Mouse (Mus musculus): ENCODE measurements around the gene Def6.

- TF ChIP-seq MAFK (IDR thresholded peaks at IDR 0.05; ENCODE audit: insufficient read depth, low read depth, low read length) (no peak), HCFC1 (IDR thresholded peaks at IDR 0.05; ENCODE audit: borderline replicate concordance, insufficient read depth, low read length) (no peak), ZNF384 (IDR thresholded peaks at IDR 0.05; ENCODE audit: low read depth, low read length) (no peak), CHD2 (IDR thresholded peaks at IDR 0.05; ENCODE audit: low read depth, low read length) (no peak), ZC3H11A (IDR thresholded peaks at IDR 0.05; ENCODE audit: borderline replicate concordance, low read depth, low read length) (no peak)
Observed at GRCm38 (mm10) chr17:28177540-28178046, 30.0 kb upstream of the Def6 start.

All from ES-E14 (cell line).